Mouse (Mus musculus) hematopoietic stem cell, adult 5-6 weeks (primary cell): ENCODE data around the gene Bid. TPM values are rescaled to one million over a fixed set of nuclear protein-coding genes. Genes with fewer than 3 reads are reported as not detected.
"Not testable (repeated sequence)": the region's sequence is repeated elsewhere in the genome, so short reads cannot be mapped to it uniquely, and the experiment has no call there.

Experiments
- ATAC-seq, 2 experiments: fragments of 125-278 bp in 1 of 2; replicated peaks in 1 of 2; 2 replicates each; pipeline ENCODE4 v1.8.0; 2016 to 2017; ENCODE audit warnings: inconsistent platforms in 2 of 2, mild to moderate bottlenecking in 2 of 2, moderate number of reproducible peaks in 2 of 2, low read depth in 1 of 2, moderate TSS enrichment in 1 of 2; ENCODE audit not compliant: low FRiP score in 2 of 2, poor library complexity in 2 of 2, severe bottlenecking in 2 of 2, insufficient read depth in 1 of 2, low TSS enrichment in 1 of 2
- total RNA-seq: library from RNA; stranded (forward); fragments of 172-1452, 232-1000 nt; gene quantifications from 2 replicates; pipeline ENCODE4 v1.2.3, GENCODE M21; 2017

Bid gene
- total RNA-seq, 1 experiment from 2014 or later: 14.0 TPM

DNA sequence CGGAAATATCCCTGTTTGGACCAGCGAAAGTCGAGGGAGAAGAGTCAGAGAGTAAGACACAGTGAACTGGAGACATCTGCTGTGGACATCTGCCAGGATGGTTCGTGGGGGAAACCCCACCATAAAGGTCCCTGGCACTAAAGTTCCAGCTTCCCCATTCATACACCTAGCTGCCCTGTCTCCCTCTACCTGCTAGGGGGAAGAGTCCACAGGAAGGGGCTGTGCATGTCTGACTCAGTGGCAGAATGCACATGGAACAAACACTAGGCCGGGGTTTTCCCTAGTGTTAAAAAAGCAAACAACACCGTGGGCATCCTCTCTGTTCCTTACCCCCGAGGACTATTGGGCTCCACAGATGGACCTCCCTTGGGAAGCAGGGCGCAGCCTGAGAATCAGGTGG is 2.9 kb downstream of the Bid start:
- ATAC-seq: no peak

DNA sequence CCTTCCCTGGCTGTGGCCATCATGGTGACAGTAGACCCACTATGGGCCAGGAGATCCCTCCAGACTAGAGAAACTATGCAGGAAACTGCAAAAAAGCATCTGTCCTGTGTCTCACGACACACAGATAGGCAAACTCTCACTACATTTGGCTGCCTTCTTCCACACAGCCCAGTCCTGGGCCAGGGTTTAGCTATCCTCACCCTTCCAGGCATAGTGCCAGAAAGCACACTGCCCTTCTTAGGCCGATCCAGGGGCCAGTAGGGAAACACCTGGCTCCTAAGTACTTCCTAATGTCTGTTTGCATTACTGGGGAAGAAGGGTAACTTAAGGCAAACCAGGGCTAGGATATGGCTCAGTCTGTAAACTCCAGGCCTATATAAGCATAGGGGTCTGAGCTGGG is 3.7 kb downstream of the Bid start:
- no peak for ATAC-seq

- ATAC-seq: no peak
Measured at GRCm38 (mm10) chr6:120911213-120912007, 5.2 kb downstream of the Bid start.

- ATAC-seq: no peak
Measured at GRCm38 (mm10) chr6:120909501-120909900, 7.2 kb downstream of the Bid start.

DNA sequence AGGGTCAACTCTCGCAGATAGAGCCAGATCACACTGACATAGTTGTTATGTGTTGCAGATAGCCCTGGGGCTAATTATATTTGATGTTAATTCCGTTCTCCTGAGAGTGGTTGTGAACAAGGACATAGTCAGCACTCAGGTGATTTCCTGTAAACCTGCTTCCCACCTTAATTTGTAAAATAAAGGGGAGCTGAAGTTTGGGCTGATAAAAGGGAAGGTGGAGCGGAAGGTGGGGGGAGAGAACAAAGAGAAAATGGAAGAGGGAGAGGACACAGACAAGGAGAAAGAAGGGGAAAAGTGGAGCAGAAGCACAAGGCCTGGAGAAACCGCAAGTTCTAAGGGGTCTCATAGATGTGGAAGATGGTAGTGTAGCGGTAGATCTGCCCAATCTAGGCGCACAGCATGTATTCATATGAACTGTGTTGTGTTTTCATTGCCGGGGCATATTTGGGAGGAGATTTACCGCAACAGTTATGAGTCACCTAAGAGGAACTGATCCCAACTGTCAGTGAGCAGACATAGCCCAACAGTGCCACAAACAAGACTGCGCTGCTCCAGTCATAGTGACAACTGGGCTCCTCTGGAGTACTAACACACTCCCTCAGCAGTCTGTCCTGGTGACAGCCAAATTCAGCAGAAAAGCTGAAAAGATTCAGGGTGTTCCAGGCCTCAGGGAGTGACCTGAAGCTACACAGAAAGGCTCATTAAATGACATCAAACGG is 8.6 kb downstream of the Bid start:
- not testable (repeated sequence) for ATAC-seq

- ATAC-seq: no peak
Measured at GRCm38 (mm10) chr6:120906521-120906920, 10.1 kb downstream of the Bid start.

- ATAC-seq: no peak
Measured at GRCm38 (mm10) chr6:120905111-120905510, 11.5 kb downstream of the Bid start.

GRCm38 (mm10) chr6:120903961-120904360 is 12.7 kb downstream of the Bid start:
- ATAC-seq: no peak

- no peak; a peak in 1 of 4 replicates for ATAC-seq
Measured at GRCm38 (mm10) chr6:120903450-120903912, 13.2 kb downstream of the Bid start.

GRCm38 (mm10) chr6:120901776-120902645 is 14.6 kb downstream of the Bid start:
- ATAC-seq: peak; percentile 76 to 95

- peak; percentile 50 to 60; a peak in 3 of 4 replicates for ATAC-seq
Measured at GRCm38 (mm10) chr6:120898188-120898833, 18.3 kb downstream of the Bid start.

GRCm38 (mm10) chr6:120894524-120894923 is 22.1 kb downstream of the Bid start:
- ATAC-seq: no peak

DNA sequence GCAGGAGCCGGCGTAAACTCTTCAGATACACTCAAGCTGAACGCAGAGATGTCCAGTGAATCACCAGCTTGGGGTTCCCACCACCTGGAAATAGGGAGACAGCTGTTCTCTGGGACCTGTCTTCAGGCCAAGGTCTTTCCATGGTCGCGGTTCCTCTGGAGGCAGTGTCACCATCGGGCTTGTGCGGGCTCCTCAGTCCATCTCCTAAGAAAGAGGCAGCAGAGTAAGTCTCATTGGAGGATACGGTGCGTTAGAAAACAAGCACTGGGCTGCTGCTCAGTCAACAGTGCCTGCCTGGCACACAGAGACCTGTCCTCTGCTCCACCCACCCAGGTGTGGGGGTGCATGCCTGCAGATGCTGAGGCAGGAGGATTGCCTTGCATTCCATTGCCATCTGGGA is 22.6 kb downstream of the Bid start:
- ATAC-seq: no peak

DNA sequence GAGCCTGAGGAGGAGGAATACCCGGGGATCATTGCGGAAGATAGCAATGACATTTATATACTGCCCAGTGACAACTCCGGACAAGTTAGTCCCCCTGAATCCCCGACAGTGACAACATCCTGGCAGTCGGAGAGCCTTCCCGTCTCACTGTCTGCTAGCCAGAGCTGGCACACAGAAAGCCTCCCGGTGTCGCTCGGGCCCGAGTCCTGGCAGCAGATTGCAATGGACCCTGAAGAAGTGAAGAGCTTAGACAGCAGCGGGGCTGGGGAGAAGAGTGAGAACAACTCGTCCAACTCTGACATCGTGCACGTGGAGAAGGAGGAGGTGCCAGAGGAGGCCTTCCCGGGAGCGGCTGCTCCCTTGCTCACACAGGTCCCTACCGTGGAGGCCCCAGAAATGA is 30.0 kb downstream of the Bid start:
- ATAC-seq: no peak

DNA sequence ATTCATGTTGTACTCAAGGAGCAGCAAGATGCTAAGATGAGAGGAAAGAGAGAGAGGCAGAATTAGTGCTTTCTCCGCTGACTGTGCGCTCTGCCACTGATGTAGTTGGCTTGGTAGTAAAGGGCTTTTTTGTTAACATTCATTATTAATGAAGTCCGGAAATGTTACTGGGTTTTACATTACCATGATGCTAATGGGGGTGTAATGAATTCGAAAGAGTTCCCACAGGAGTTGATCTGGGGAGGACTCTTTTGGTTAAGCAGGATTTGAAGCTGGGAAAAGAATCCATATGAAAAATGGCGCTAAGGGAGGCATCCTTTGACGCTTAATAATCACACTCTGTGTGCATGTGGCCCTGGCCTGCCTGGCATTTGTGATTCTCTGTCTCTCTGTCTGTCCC is 32.2 kb downstream of the Bid start:
- ATAC-seq: no peak

GRCm38 (mm10) chr6:120879046-120879445 is 37.6 kb downstream of the Bid start:
- ATAC-seq: no peak

- ATAC-seq: no peak
Measured at GRCm38 (mm10) chr6:120873874-120874273, 42.8 kb downstream of the Bid start.
